Mouse (Mus musculus) naive thymus-derived CD4-positive, alpha-beta T cell, adult 2 months (primary cell): ENCODE results near the gene Tmem80.

Experiments used
- DNase-seq: peaks from one replicate; pipeline ENCODE4 v3.0.0-alpha.2; 2011; ENCODE audit warnings: low read depth

Tmem80 gene

GRCm38 (mm10) chr7:141361510-141361909 lies 34.0 kb downstream of the Tmem80 start:
- peak; percentile 68 for DNase-seq

DNA sequence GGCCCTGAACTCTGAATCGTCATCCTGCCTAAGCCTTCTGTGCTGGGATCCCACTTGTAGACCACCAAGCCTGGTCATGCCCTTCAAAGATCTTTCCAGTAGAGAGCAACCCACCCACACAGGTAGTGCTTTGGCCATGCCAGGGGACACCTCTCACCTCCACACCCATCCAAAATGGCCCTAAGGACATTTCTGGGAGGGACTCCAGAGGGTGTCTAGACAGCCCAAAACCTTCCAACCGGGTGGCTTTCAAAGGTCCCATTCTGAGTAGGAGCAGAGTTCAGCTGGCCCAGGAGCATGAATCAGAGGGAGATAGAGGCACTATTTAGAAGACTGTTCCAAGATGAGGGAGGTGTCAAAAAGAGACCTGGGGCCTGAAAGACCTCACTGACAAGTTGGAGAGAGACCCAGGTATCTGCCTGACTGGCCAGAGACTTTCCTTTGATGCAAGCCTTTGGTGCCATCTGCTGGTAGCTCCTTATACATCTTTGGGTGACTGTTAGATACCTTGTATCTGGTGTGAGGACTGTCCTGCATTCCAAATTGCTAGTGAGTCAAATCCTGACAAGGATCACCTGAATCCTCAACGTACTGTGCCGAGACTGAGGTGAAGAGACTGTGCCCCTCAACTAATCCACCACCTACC lies 35.7 kb downstream of the Tmem80 start:
- peak; percentile 89 for DNase-seq

GRCm38 (mm10) chr7:141363752-141364125 lies 36.2 kb downstream of the Tmem80 start:
- DNase-seq, result no peak

GRCm38 (mm10) chr7:141364349-141365048 lies 37.0 kb downstream of the Tmem80 start:
- no peak for DNase-seq

DNA sequence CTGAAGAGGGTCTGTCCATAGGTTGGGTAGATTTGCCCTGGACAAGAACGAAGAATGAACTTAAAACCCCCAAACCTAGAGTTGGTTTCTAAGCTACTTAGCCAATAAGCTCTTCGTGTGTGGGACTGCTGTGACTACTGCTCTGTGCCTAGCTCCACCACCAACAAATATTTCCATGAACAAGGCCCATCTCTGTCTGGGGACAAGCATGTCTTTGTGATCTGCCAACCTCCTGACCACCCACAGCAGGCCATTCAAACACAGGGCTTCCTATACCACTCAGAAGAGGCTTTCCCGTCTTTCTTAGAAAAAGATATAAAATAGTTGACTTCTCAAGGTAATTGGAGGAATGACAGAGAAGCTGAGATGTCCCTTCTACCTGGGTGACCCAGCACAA lies 37.5 kb downstream of the Tmem80 start:
- no peak for DNase-seq

- no peak for DNase-seq
Observed at GRCm38 (mm10) chr7:141367358-141367757, 39.8 kb downstream of the Tmem80 start.

GRCm38 (mm10) chr7:141369918-141370317 lies 42.4 kb downstream of the Tmem80 start:
- peak; percentile 41 for DNase-seq

DNA sequence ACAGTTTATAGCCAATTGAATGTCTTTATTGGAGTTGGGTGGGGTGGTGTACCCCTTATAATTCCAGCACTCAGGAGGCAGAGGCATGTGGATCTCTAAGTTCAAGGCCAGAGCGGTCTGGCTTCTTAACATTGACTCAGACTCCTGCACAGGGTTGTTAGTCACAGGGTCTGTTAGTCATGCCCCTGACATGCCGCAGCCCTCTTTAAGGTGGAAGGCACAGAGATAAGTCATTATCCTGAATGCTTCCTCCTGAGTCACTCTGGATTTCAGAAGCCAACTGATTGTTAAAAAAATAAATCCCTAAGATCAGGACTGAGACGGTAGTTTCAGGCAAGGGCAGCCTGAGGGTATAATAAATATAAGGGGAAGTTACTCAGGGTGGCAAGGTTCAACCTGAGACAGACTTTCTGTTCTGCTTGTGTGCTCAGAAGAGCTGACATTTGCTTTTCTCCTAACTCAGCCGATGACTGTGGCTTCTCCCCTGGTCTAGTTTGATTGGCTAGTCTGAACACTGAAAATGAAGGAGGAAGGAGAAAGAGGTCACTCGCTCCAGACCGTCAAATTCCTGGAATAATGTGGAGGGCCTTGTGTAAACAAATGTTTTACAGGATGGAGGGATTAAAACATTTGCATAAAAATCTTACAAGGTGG lies 44.5 kb downstream of the Tmem80 start:
- no peak for DNase-seq

DNA sequence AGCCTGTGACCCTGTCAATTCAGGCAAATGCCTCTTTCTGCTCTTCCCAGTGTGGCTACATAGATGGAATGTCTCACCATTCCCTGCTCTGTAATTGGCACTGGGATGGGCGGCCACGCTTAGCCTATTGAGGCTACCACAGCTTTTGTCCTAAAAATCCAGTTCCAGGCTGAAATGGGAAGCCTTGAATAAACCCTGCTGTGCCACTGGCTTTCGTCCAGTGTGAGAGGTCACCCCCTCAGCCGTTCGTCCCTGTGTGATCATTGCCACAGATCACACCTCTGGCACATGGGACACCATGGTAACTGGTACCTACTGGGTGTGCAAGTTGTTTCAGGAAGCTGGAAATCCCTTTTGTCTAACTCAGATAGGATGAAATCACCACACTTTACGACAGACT lies 46.1 kb downstream of the Tmem80 start:
- DNase-seq, result no peak

GRCm38 (mm10) chr7:141374399-141374798 lies 46.9 kb downstream of the Tmem80 start:
- no peak for DNase-seq

GRCm38 (mm10) chr7:141379584-141379983 lies 52.0 kb downstream of the Tmem80 start:
- no peak for DNase-seq

GRCm38 (mm10) chr7:141381068-141381835 lies 53.7 kb downstream of the Tmem80 start:
- DNase-seq, result no peak
